Mouse (Mus musculus) right cerebral cortex, postnatal 25 days (tissue): ENCODE measurements at regions not wholly inside any gene's neighbourhood (a gene's known extent, or its start where the extent isn't known, plus 50 kb on each side); places are given as distances from the start of the nearest gene placed in this dataset.

Experiments
- DNase-seq: peaks from one replicate; pipeline ENCODE4 v3.0.0; 2022

- no peak for DNase-seq
Observed at GRCm38 (mm10) chr1:121842381-121843075, 274.7 kb upstream of the Ddx18 start.

DNA sequence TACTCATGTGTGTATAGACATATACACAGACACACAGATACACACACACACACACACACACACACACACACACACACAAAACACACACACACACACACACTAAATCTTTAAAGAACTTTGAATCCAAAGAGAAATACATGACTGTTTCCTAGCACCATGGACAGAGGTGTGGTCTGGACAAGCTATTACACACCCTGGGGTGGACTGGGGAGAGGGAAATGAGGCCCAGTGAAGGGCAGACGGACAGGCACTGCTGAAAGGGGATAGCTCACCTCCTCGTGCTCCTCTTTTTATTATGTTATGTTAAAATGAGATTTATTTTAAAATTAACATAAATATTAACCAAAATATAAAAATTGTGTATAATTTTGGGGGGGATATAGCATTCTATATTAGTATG is 265.8 kb upstream of the Ddx18 start:
- no peak for DNase-seq

- no peak for DNase-seq
Observed at GRCm38 (mm10) chr1:121830242-121830641, 262.5 kb upstream of the Ddx18 start.

- DNase-seq: no peak
Observed at GRCm38 (mm10) chr1:121822950-121823349, 255.2 kb upstream of the Ddx18 start.

- no peak for DNase-seq
Observed at GRCm38 (mm10) chr1:121803338-121803737, 235.5 kb upstream of the Ddx18 start.

GRCm38 (mm10) chr1:121802476-121802875 is 234.7 kb upstream of the Ddx18 start:
- DNase-seq: no peak

- peak; percentile 25 for DNase-seq
Observed at GRCm38 (mm10) chr1:121798502-121798901, 230.7 kb upstream of the Ddx18 start.

- DNase-seq: no peak
Observed at GRCm38 (mm10) chr1:121795024-121795786, 227.4 kb upstream of the Ddx18 start.

DNA sequence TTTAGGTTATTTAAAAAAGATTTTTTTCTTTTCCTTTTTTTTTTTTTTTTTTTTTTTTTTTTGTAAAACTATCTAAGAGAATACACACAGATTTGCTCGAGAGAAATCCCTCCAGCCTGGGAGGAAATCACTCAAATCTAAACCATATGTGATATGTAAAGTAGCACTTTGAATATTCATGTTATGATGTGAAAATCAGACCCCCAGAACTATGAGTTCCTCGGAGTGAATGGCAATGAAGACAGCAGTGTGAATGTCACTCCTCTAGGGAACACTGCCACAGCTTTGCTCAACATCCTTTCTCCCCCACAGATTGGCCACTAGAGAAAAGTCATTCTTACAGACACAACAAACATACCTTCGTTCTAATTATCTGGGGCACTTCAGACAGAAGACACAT is 217.8 kb upstream of the Ddx18 start:
- DNase-seq: no peak

- no peak for DNase-seq
Observed at GRCm38 (mm10) chr1:121773988-121774387, 206.2 kb upstream of the Ddx18 start.

GRCm38 (mm10) chr1:121771444-121771843 is 203.7 kb upstream of the Ddx18 start:
- DNase-seq: no peak

DNA sequence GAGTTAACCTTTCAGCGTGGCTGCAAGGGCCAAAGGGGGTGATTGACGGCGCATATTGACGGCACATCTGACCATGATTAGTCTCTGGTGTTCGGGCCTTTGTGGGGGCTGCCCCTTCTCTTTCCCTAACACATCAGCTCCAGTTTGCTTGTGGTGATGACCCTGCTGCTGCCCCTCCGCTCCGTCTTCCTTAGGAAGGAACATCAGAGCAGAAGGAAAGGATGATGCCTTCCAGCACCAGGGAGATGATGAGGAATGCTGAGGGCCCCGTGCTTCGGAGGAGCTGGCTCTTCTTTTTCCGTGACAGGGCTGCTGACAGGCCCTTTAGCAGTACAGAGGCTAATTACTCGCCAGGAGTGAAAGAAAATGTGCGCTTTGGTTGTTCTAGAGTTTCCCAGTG is 203.1 kb upstream of the Ddx18 start:
- DNase-seq: no peak

- DNase-seq: no peak
Observed at GRCm38 (mm10) chr1:121760086-121760485, 192.3 kb upstream of the Ddx18 start.

- DNase-seq: no peak
Observed at GRCm38 (mm10) chr1:121745181-121745580, 177.4 kb upstream of the Ddx18 start.

GRCm38 (mm10) chr1:121735113-121735719 is 167.4 kb upstream of the Ddx18 start:
- no peak for DNase-seq

DNA sequence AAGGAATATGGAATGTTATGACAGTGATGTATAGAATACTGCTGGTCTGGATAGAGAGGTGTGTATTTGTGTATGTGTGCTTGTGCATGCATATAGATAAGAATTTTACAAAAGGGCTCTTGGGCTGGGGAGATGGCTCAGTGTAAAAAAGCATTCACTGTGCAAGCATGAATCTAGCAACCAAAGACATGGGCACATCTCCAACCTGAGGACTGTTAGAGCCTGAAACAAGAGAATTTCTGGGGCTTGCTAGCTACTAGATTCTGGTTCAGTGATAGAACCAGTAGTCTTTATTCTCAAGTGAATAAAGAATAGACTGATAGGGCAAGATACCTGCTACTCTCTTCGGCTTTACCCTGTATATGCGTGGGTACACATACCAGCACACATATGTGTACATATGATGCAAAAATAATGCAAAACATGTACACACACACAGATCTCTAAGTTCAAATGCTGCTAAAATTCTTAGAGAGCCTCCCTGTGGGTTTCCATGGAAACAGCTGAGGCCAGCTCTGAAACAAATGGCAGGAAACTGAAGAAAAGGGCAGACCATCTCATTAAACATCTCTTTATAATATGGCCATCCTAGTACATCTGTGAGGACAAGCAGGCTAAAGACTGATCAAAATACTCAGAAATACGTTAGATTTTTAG is 166.8 kb upstream of the Ddx18 start:
- DNase-seq: no peak

GRCm38 (mm10) chr1:121709317-121709860 is 141.6 kb upstream of the Ddx18 start:
- DNase-seq: no peak

DNA sequence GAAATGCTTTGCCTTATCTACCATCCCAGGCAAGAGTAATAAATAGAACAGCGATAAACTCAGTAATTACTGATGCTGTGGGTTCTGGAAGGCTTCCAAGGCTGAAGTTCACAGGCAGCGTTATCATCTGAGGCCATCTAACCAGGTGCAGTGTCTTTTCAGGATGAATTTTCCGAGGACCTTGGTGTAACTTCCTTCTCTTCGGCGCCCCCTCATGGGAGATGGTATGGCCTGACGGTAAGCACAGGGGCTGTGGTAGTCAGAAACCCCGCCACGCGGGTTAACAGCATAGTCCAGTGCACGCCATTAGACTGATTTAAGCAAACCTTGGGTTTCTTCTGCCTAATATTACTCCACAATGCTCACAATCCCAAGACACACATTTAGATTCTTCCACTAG is 140.5 kb upstream of the Ddx18 start:
- no peak for DNase-seq

GRCm38 (mm10) chr1:121701826-121702225 is 134.0 kb upstream of the Ddx18 start:
- no peak for DNase-seq

DNA sequence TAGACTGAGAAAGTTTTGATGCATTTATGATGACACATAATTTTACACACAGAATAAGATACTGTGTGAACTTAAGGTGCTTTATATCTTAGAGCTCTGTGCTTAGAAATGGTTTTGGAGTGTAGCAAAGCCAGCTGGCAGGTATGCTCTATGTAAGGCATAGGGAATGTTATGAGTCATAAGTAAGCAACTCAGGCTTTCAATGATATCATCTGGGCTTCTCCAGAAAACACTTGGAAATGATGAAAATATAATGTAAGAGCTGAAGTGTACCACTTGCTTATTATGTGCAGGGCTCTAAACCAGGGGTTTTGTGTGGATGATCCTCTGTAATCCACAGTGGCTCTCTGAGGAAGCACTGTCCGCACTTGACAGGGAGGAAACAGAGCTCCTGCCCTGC is 86.1 kb upstream of the Ddx18 start:
- DNase-seq: peak; percentile 9

GRCm38 (mm10) chr1:121650071-121650470 is 82.3 kb upstream of the Ddx18 start:
- DNase-seq: no peak

- DNase-seq: no peak
Observed at GRCm38 (mm10) chr1:121631466-121631865, 63.7 kb upstream of the Ddx18 start.

DNA sequence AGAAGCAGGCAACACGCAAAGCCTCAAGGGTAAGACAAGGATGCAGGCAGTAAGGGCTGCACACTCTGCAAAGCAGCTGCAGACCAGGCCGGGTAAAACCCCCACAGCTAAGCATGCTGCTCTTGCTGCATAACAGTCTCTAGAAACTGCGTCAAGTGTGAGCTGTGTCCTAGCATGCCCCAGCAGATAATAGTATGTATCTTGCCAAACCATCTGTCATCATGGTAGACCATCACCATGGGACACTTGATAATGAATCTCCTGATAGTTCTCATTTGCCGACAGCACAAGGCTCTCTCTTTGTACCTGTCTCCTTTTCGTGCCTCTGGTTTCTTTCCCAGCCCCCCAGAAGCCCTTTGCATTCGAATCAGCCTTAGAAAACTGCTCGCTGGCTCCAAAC is 52.5 kb upstream of the Ddx18 start:
- no peak for DNase-seq
